Mouse (Mus musculus) testis, adult 2 months (tissue): ENCODE data around the gene Gm5447.

ENCODE experiments used
- CTCF ChIP-seq: fragments of 200-500 bp; IDR thresholded peaks from 2 replicates; pipeline ENCODE4 v1.5.1; 2012; ENCODE audit warnings: low read depth, mild to moderate bottlenecking, inconsistent platforms, low read length, moderate library complexity; ENCODE audit not compliant: control insufficient read depth, insufficient read depth, insufficient replicate concordance
- POLR2A ChIP-seq: fragments of 200-500 bp; IDR thresholded peaks from 2 replicates; pipeline ENCODE4 v1.6.1; 2012; ENCODE audit warnings: low read depth, mild to moderate bottlenecking, inconsistent platforms, low read length, moderate library complexity; ENCODE audit not compliant: control insufficient read depth

DNA sequence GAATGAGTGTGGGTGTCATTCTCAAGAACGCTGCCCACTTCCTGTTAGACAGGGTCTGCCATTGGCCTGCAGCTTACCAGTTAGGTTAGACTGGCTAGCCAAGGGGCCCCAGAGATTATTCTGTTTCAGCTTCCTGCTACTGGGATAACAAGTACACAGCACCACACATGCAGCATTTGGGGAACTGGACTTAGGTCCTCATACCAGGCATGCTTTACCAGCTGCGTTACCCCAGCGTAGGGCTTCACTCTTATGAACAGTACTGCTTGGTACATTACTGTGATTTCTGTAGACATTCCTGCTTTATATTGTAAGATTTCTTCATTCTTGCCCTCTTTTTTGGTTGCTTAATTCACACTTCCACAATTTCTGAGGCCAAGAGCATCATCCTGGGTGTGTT is 43.5 kb downstream of the Gm5447 start:
- no peak for TF ChIP-seq CTCF
- no peak for TF ChIP-seq POLR2A
